Mouse (Mus musculus) embryonic facial prominence, embryonic 11.5 days (tissue): ENCODE measurements around the gene Psmb8. TPM values are rescaled to one million over a fixed set of nuclear protein-coding genes. Genes with fewer than 3 reads are reported as not detected.

Experiments
- ATAC-seq: fragments of 200-750 bp; cut with Nextera tagmentation; replicated peaks from 2 replicates; pipeline ENCODE4 v1.8.0; 2017; ENCODE audit warnings: low read depth; ENCODE audit not compliant: insufficient number of reproducible peaks, low FRiP score, low TSS enrichment
- DNase-seq: peaks from one replicate; pipeline ENCODE4 v3.0.0-alpha.2; 2015; ENCODE audit warnings: low spot score
- H3K27ac ChIP-seq: fragments of 300-500 bp; sonication (generic); replicated peaks from 2 replicates; pipeline ENCODE4 v1.5.1; 2014; ENCODE audit warnings: mild to moderate bottlenecking, low read depth, low read length, control low read depth
- H3K27me3 ChIP-seq: fragments of 300-500 bp; sonication (generic); 2 replicates; pipeline ENCODE4 v1.6.1; 2014; ENCODE audit warnings: mild to moderate bottlenecking, low read length, moderate library complexity, mixed read lengths; ENCODE audit not compliant: control insufficient read depth, insufficient read depth
- H3K36me3 ChIP-seq: fragments of 300-500 bp; sonication (generic); replicated peaks from 2 replicates; pipeline ENCODE4 v1.6.1; 2014; ENCODE audit warnings: low read depth, mild to moderate bottlenecking, low read length, moderate library complexity, mixed read lengths; ENCODE audit not compliant: control insufficient read depth, insufficient read depth
- H3K4me1 ChIP-seq: fragments of 300-500 bp; sonication (generic); 2 replicates; pipeline ENCODE4 v1.6.1; 2014; ENCODE audit warnings: low read length, mixed read lengths; ENCODE audit not compliant: control insufficient read depth, insufficient read depth
- H3K4me2 ChIP-seq: fragments of 300-500 bp; sonication (generic); 2 replicates; pipeline ENCODE4 v1.6.1; 2014; ENCODE audit warnings: low read depth, mild to moderate bottlenecking, control low read depth, low read length, moderate library complexity
- H3K4me3 ChIP-seq: fragments of 300-500 bp; sonication (generic); 2 replicates; pipeline ENCODE4 v1.5.1; 2014; ENCODE audit warnings: low read depth, low read length, control low read depth
- H3K9ac ChIP-seq: fragments of 300-500 bp; sonication (generic); replicated peaks from 2 replicates; pipeline ENCODE4 v1.6.1; 2014; ENCODE audit warnings: mild to moderate bottlenecking, control low read depth, low read length
- H3K9me3 ChIP-seq: fragments of 300-500 bp; sonication (generic); replicated peaks from 2 replicates; pipeline ENCODE4 v1.6.1; 2016; ENCODE audit warnings: mild to moderate bottlenecking, low read length, inconsistent platforms, mixed read lengths; ENCODE audit not compliant: control insufficient read depth
- WGBS: fragments of 180-500 bp; shearing (Covaris S2); extraction: QIAGEN DNeasy Blood & Tissue Kit; methylation state at CpG from one replicate; pipeline ENCODE4 v1.1.7; 2014; 5-methylcytosine and 5-hydroxymethylcytosine counted together
- polyA plus RNA-seq: library from polyadenylated mRNA; unstranded; fragments of >200 nt; fragmentation: Nextera tagmentation; extraction: Ambion mirVana; gene quantifications from 2 replicates; pipeline ENCODE4 v1.2.1, GENCODE M21; 2014

Psmb8 gene
- polyA plus RNA-seq, 1 experiment from 2014 or later: 2.1 TPM

GRCm38 (mm10) chr17:34185526-34185925, 12.0 kb upstream of the Psmb8 start:
- H3K4me3 ChIP-seq: no peak overlapping the region
- no peaks in the 10 kb centered on the region for H3K36me3 ChIP-seq
- peaks cover 5% of the 10 kb centered on the region; the same call in 1 of the 2 replicates for H3K4me1 ChIP-seq
- ATAC-seq (no peak), DNase-seq (no peak)
- peaks cover 20% of the 10 kb centered on the region for H3K27me3 ChIP-seq
- no peaks in the 10 kb centered on the region for H3K9me3 ChIP-seq
- H3K9ac ChIP-seq: no peak overlapping the region
- H3K4me2 ChIP-seq: no peak overlapping the region
- 86% methylated on average over 9 of the region's 9 CpGs for WGBS
- no peak overlapping the region for H3K27ac ChIP-seq

GRCm38 (mm10) chr17:34186885-34187260, 10.6 kb upstream of the Psmb8 start:
- Histone ChIP-seq H3K9me3 (no peaks in the 10 kb centered on the region), H3K27me3 (peaks cover 23% of the 10 kb centered on the region), H3K4me2 (peak overlapping the region; percentile 83), H3K9ac (0 out of 2 replicates have a peak overlapping the region, but pooled peaks have one; percentile 19), H3K36me3 (no peaks in the 10 kb centered on the region), H3K27ac (no peak overlapping the region), H3K4me3 (peak overlapping the region; percentile 42), H3K4me1 (peaks cover 5% of the 10 kb centered on the region; the same call in 1 of the 2 replicates)
- 4% methylated on average over 14 of the region's 14 CpGs for WGBS
- DNase-seq (no peak), ATAC-seq (peak; percentile 5; the same call in 1 of the 2 replicates)

- DNase-seq (peak; percentile 97), ATAC-seq (peak; percentile 91)
- H3K9me3 ChIP-seq: no peaks in the 10 kb centered on the region
- WGBS: under 1% methylated on average over 46 of the region's 46 CpGs
- H3K27ac ChIP-seq: no peak within 1 kb of the TSS
- peak within 1 kb of the TSS; percentile 64 for H3K9ac ChIP-seq
- no peaks in the 10 kb centered on the region for H3K36me3 ChIP-seq
- peaks cover 23% of the 10 kb centered on the region for H3K27me3 ChIP-seq
- H3K4me1 ChIP-seq: peaks cover 5% of the 10 kb centered on the region; the same call in 1 of the 2 replicates
- H3K4me2 ChIP-seq: peak within 1 kb of the TSS; percentile 83
- H3K4me3 ChIP-seq: peak within 1 kb of the TSS; percentile 42
Observed at GRCm38 (mm10) chr17:34187261-34187916, 10.1 kb upstream of the Psmb8 start, which contains the start of the genes Tap1 and Psmb9. Gene Tap1 (plus strand): TSS chr17:34187553. Gene Psmb9 (minus strand): TSS chr17:34187764.

GRCm38 (mm10) chr17:34188010-34188409, 9.5 kb upstream of the Psmb8 start:
- WGBS: 3% methylated on average over 20 of the region's 20 CpGs
- peak overlapping the region; percentile 42 for H3K4me3 ChIP-seq
- H3K9ac ChIP-seq: peak overlapping the region; percentile 64
- peaks cover 25% of the 10 kb centered on the region for H3K27me3 ChIP-seq
- ATAC-seq (peak; percentile 33; the same call in 1 of the 2 replicates), DNase-seq (no peak)
- H3K4me2 ChIP-seq: peak overlapping the region; percentile 83
- H3K36me3 ChIP-seq: no peaks in the 10 kb centered on the region
- peaks cover 5% of the 10 kb centered on the region; the same call in 1 of the 2 replicates for H3K4me1 ChIP-seq
- H3K27ac ChIP-seq: no peak overlapping the region
- no peaks in the 10 kb centered on the region for H3K9me3 ChIP-seq

GRCm38 (mm10) chr17:34188986-34189385, 8.5 kb upstream of the Psmb8 start:
- H3K36me3 ChIP-seq: no peaks in the 10 kb centered on the region
- DNase-seq: no peak
- no peak overlapping the region for H3K4me3 ChIP-seq
- H3K27me3 ChIP-seq: peaks cover 31% of the 10 kb centered on the region
- peaks cover 5% of the 10 kb centered on the region; the same call in 1 of the 2 replicates for H3K4me1 ChIP-seq
- no peak overlapping the region for H3K4me2 ChIP-seq
- H3K9me3 ChIP-seq: no peaks in the 10 kb centered on the region
- no peak overlapping the region for H3K27ac ChIP-seq
- WGBS: 63% methylated on average over 6 of the region's 6 CpGs
- ATAC-seq: no peak
- H3K9ac ChIP-seq: no peak overlapping the region

GRCm38 (mm10) chr17:34192852-34193251, 4.7 kb upstream of the Psmb8 start:
- no peak for ATAC-seq
- Histone ChIP-seq H3K27me3 (peaks cover 54% of the 10 kb centered on the region), H3K4me2 (no peak overlapping the region), H3K36me3 (no peaks in the 10 kb centered on the region), H3K27ac (no peak overlapping the region), H3K4me3 (no peak overlapping the region), H3K9me3 (no peaks in the 10 kb centered on the region), H3K4me1 (peaks cover 4% of the 10 kb centered on the region; the same call in 1 of the 2 replicates), H3K9ac (no peak overlapping the region)
- WGBS: 25% methylated on average over 16 of the region's 16 CpGs
- peak; percentile 39 for DNase-seq

- H3K4me1 ChIP-seq: no peaks in the 10 kb centered on the region; the same call in 1 of the 2 replicates
- no peak overlapping the region for H3K4me2 ChIP-seq
- no peaks in the 10 kb centered on the region for H3K9me3 ChIP-seq
- 58% methylated on average over 8 of the region's 8 CpGs for WGBS
- H3K27ac ChIP-seq: no peak overlapping the region
- DNase-seq (no peak), ATAC-seq (no peak)
- H3K9ac ChIP-seq: no peak overlapping the region
- no peaks in the 10 kb centered on the region for H3K36me3 ChIP-seq
- peaks cover 54% of the 10 kb centered on the region for H3K27me3 ChIP-seq
- no peak overlapping the region for H3K4me3 ChIP-seq
Observed at GRCm38 (mm10) chr17:34193468-34193867, 4.1 kb upstream of the Psmb8 start.

GRCm38 (mm10) chr17:34194723-34195122, 2.8 kb upstream of the Psmb8 start:
- H3K9ac ChIP-seq: no peak overlapping the region
- WGBS: 83% methylated on average over 4 of the region's 4 CpGs
- H3K4me2 ChIP-seq: no peak overlapping the region
- ATAC-seq (no peak), DNase-seq (no peak)
- H3K27me3 ChIP-seq: peaks cover 64% of the 10 kb centered on the region
- no peaks in the 10 kb centered on the region for H3K36me3 ChIP-seq
- H3K4me1 ChIP-seq: no peaks in the 10 kb centered on the region; the same call in 1 of the 2 replicates
- H3K27ac ChIP-seq: no peak overlapping the region
- no peaks in the 10 kb centered on the region for H3K9me3 ChIP-seq
- no peak overlapping the region for H3K4me3 ChIP-seq
